Mouse (Mus musculus) kidney, postnatal 10 days (tissue): ENCODE measurements around the gene Nop10.

Experiments used
- DNase-seq: peaks from one replicate; pipeline ENCODE4 v3.0.0; 2021; ENCODE audit warnings: mixed read lengths

Nop10 gene

GRCm38 (mm10) chr2:112261748-112262653 is at the start of gene Nop10:
TSS of gene Nop10 (plus strand) at chr2:112261926.
- DNase-seq, result peak; percentile 88

DNA sequence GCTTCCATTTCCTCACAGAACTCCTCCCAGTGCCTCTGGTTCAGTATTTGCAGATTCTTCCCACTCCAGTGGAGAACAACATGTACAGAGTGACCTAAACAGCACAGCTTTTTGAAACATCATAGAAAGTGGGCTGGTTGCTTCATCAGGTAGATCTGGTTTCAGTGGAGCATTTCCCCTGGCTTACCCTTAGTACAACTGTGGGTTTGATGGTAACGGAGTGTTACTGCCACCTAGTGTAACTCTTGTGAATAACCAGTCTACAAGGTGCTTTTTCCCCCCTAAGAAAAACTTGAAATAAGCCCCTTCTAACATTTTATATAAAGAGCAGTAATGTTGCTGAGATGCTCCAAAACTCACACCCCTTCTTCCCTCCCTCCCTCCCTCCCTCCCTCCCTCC is 45.7 kb upstream of the Nop10 start:
- peak; percentile 9 for DNase-seq

DNA sequence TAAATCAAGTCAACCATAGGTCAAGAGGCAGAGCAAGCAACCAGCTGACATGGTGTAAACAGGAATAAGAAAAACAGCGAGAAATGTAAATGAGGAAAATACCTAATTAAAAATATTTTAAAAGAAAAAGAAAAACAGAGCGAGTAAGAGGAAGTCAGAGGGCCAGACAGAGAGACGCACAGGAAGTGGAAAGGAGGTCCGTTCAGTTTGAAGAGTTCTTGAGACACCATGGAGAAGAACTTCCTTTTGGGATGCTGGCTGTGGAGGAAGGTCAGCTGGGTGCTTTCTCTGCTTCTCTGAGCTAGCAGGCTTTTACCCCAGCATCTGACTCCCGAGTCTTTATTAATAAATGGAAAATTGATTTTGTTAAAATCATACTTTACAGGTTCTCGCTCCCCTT is 44.1 kb upstream of the Nop10 start:
- no peak for DNase-seq

GRCm38 (mm10) chr2:112220880-112221279 is 40.8 kb upstream of the Nop10 start:
- no peak for DNase-seq

DNA sequence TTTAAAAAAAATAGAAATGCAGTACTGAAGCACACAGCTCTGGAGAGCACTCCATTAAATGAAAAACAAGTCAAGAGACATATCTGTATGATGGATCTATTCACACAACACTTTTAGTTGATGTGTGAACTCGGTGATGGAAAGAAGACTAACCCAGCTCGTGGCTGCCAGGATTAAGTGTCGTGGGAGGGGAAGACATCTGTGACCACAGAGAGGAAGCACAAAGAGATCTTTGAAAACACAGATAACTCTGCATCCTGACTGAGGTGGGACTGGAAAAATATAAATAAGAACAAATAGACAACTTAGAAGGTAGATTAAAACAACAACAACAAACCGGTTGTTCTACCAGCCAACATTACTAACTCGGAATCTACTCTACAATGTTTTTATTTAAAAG is 39.1 kb upstream of the Nop10 start:
- DNase-seq, result no peak

DNA sequence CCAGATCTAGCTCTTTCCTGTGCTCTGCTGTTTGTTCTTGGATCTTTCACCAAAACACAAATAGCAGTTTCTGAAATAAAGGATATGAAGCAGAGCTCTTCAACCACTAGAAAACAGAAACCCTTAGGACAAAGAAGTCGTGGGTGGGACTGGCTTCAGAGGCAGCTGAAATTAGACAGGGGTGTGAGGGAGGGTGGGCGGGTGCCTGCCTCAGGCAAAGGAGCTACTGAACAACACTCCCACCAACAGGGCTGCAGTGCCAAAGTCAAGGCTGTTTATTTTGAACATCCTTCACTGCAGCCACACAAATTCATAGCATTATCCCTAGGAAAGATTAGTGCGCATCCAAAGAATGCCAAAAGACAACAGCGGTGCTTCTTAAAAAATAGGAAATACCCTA is 37.4 kb upstream of the Nop10 start:
- DNase-seq, result no peak

- DNase-seq, result no peak
Measured at GRCm38 (mm10) chr2:112232623-112233022, 29.1 kb upstream of the Nop10 start.

DNA sequence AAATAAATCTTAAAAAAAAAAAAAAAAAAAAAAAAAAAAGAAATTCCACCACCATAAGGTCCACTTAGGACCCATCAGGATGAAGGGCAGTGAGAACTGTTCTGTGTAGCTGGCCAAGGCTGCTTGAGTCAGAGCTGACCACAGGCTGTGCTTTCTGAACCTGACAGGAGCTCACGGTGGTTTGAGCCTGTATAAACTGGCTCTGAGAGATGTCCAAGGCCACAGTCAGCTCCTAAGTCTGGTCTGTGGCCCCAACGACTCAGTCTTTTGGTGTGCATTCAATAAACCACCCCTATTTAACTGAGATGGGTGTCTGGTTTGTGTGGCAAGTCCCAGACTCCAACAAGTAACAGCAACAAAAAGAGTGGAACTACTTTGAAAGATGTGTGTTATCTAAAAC is 25.1 kb upstream of the Nop10 start:
- DNase-seq, result no peak

- DNase-seq, result no peak
Measured at GRCm38 (mm10) chr2:112238006-112238405, 23.7 kb upstream of the Nop10 start.

DNA sequence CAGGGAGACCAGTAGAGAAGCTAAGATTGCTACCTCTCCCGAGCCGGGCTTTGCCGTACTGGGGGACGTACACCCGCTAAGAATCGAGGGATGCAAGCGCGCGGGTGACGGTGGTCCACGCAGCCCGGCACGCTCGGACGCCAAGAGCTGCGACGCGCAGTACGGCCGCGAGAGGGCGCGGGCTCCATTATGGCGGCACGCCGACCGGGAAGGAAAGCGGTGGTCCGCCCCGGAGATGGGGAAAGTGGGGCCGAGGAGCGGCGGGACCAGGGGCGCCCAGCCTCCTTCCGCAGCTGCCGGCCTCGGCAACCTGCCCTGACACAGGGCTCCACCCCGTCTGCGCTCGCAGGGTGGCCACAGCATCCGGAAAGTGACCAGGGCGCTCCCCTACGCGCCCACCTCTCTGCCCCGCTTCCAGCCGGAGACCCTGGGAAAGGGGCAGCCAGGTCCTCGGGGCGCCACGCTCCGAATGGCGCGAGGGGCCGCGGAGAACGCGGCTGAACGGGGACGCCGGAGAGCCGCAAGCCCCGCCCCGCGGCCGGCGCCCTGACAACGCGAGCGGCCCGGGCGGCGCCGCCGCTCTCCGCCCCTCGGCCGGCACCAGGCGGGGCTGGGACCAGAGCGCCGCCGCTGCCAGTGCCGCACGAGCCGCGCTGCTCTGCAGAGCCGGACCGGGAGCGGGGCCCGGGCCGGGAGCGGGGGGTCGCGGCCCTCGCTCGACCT is 22.4 kb upstream of the Nop10 start, which contains the start of gene Lpcat4:
TSS of gene Lpcat4 (plus strand) at position 257 of the 723 bp plus-strand sequence.
- DNase-seq, result peak; percentile 93

DNA sequence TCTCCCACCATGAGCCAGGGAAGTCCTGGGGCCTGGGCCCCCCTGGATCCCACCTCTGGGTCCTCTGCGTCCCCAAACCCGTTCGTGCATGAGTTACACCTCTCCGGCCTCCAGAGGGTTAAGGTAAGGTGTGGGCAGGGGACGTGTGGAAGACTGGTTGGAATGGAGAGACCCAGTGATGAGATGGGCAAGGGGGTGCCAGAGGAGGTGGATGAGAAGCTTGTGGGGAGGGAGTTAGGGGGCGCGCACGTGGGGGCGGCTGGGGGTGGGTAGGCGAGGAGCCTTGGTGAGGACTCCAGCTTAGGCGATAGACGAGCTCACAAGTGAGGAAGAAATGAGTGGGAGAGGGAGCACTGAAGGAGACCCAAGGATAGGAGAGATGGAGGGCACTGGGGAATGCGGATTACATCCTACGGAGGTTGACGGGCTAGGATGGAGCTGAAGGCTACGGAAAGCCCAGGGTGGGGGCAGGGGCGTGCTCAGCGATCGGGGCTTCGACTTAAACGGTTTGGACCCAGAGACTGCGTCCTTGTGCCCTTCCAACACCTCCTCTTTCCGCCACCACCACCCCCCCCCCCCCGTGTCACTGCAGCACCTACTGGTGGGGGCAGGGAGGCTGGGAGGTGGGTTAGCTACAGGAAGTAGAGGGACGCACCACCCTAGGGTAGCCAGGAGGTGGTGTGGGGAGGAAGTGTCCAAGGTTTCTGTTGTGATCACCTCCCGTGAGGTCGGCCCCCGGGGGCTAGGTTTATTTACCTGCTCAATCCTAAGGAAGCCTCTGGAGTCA is 21.6 kb upstream of the Nop10 start:
- peak; percentile 39 for DNase-seq

- DNase-seq, result no peak
Measured at GRCm38 (mm10) chr2:112241787-112242186, 19.9 kb upstream of the Nop10 start.

DNA sequence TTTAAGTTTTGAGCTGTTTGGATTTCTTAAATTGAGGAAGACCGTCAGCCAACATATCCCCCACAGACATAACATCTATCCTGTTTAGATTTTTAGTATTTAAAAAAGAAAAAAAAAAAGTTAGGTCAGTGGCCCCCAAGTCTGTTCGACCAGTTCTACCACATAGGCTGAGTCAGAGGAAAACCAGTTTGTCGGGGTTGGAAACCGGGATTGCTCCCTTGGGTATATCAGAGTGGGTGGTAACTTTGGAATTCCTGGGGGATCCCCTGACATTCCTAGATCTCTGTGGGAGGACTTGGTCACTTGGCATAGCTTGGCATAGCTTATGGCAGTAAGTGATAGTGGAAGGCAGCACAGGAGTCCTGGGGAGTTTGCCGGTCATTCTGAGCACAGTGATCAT is 16.4 kb upstream of the Nop10 start:
- no peak for DNase-seq

DNA sequence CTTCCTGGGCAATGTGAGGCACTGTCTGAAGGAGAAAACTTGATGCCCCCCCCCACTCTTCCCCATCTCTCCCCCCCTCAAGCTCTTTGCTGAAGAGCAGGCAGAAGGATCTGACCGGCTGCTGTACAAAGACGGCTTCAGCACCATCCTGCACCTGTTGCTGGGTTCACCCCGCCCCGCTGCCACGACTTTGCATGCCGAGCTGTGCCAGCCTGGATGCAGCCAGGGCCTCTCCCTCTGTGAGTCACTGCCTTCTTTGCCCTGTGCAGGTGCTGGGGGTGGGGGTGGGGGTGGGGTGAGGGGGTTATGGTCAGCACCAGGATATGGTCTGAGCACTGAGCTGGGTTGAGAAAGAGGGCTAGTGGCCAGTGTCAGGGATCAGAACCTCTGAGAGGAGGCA is 15.5 kb upstream of the Nop10 start:
- no peak for DNase-seq

GRCm38 (mm10) chr2:112247323-112247722 is 14.4 kb upstream of the Nop10 start:
- no peak for DNase-seq

DNA sequence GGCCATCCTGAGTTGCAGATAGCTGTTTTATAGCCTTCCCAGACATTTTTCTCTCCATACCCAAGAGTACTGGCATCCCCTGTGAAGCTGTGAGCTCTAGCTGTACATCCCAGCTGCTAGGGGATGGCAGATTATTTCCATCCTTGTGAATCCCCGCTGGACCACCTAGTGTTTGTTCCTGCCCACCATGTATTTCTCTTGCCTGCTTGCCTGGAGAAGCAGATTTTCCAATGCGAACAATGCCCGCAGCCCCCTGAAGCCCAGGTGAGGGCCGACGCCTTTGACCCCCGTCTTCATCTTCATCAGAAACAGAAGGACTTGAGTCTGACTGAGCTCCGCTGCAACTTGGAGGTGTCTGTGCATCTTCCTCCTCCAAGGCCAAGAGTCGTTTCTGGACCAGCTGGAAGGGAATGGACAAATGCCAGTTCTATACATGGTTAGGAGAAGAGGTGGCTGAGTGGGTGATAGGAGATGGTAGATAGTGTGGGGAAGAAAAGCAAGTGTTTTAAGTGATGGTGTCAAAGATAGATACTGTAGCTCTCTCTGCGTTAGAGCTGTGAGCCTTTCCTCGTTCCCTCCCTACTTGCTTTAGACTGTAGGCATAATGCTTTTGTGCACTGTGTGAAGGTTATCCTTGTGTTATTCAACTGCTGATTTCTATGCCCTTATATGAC is 11.8 kb upstream of the Nop10 start:
- DNase-seq, result no peak

GRCm38 (mm10) chr2:112254675-112255515 is 6.8 kb upstream of the Nop10 start:
- no peak for DNase-seq

DNA sequence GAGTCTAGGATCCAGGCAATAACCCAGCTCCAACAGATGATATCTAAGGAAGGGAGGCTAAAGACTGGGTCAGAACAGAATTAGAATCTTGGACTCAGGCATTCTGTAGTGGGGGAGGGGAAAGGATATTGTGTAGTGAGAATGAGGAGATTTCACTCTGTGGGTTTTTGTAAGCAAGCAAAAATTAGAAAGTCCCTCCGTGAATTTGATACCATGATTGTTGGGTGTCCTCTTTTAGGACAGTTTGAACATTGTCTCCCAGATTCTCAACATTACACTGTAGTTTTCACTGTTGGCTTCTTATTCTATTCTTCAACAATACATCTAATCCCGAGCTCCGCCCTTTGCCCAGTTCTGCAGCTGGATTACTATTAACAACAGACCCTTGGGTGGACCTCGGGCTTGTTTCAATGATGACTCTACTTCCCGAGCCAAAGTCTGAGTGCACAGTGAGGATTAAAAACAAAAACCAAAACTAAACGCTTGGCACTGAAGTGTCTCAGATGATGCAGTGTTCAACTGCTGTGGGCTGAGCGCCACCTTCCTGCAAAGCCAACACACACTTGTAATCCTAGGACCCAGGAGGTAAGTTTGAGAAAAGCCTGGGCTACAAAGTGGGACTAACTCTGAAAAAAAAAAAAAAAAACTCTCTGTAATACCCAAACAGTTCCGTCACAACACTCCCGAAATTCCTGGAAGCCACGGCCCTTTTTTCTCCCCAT is 2.3 kb upstream of the Nop10 start, which contains the start of gene Nutm1:
TSS of gene Nutm1 (minus strand) at position 51 of the 722 bp plus-strand sequence.
- peak; percentile 25 for DNase-seq

DNA sequence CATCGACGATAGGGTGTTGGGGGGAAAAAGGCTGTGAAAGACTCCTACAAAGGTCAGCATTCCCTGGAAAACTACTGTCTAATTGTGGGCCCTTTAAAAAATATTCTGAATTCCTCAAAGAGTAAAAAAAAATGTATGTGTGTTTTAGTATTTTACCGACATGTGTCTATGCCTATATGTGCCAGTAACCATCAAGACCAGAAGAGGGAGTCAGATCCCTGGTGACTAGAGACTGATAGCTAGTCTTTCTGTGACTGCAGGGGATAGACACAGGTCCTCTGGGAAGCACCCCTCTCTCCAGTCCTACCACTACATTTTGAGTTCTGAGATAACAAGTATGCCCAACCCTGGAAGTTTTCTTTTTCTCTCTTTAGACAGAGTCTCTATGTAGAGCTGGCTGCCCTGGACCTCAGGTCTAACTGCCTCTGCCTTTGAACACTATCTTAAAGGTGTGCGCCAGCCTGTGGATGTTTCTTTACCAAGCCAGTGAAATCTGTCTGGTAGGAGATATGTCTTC is 1.1 kb downstream of the Nop10 start:
- DNase-seq, result no peak

DNA sequence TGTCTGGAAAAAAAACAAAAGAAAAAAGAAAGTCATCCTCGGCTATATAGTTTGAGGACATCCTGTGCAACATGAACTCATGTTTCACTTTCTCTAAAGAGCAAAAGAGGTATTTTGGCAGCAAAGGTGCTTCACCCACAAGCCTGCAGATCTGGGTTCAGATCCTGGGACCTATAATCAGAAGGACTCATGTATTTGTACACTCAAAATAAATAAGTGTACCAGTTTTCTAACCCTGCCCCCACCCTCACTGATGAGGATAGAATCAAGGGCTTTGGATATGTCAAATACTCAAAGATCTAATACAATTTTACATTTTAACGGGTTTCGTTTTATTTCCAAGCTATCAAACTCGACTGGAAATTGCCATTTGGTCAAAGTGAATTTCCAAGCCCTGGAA is 2.6 kb downstream of the Nop10 start:
- DNase-seq, result no peak
